Mouse (Mus musculus): ENCODE results near the gene Snai1.

Gene Snai1

GRCm38 (mm10) chr2:167586041-167586440 is 48.0 kb downstream of the Snai1 start:
- DNase-seq = no peak

GRCm38 (mm10) chr2:167586976-167587375 is 49.0 kb downstream of the Snai1 start:
- no peak for DNase-seq

- peak; percentile 60 for DNase-seq
Measured at GRCm38 (mm10) chr2:167588774-167589577, 51.0 kb downstream of the Snai1 start.
